Mouse (Mus musculus) kidney, postnatal 0 days (tissue): ENCODE measurements at regions not wholly inside any gene's neighbourhood (a gene's known extent, or its start where the extent isn't known, plus 50 kb on each side); places are given as distances from the start of the nearest gene placed in this dataset.
"Not testable (repeated sequence)": the region's sequence is repeated elsewhere in the genome, so short reads cannot be mapped to it uniquely, and the experiment has no call there.

Experiments
- ATAC-seq: fragments of 200-750 bp; cut with Nextera tagmentation; replicated peaks from 2 replicates; pipeline ENCODE4 v1.8.0; 2017; ENCODE audit warnings: low read depth, moderate number of reproducible peaks, moderate TSS enrichment, moderate library complexity; ENCODE audit not compliant: low FRiP score
- DNase-seq: peaks from one replicate; pipeline ENCODE4 v3.0.0-alpha.2; 2016; ENCODE audit warnings: low spot score
- H3K27ac ChIP-seq: fragments of 300-500 bp; sonication (generic); 2 replicates; pipeline ENCODE4 v1.5.1; 2014; ENCODE audit warnings: mild to moderate bottlenecking
- H3K27me3 ChIP-seq: fragments of 300-500 bp; sonication (generic); 2 replicates; pipeline ENCODE4 v1.6.1; 2014; ENCODE audit warnings: low read length, mixed read lengths; ENCODE audit not compliant: insufficient read depth
- H3K36me3 ChIP-seq: fragments of 300-500 bp; sonication (generic); 2 replicates; pipeline ENCODE4 v1.6.1; 2014; ENCODE audit warnings: low read length, mixed read lengths; ENCODE audit not compliant: insufficient read depth
- H3K4me1 ChIP-seq: fragments of 300-500 bp; sonication (generic); replicated peaks from 2 replicates; pipeline ENCODE4 v1.6.1; 2014; ENCODE audit warnings: antibody characterized with exemption, low read length, mixed read lengths; ENCODE audit not compliant: insufficient read depth
- H3K4me2 ChIP-seq: fragments of 300-500 bp; sonication (generic); 2 replicates; pipeline ENCODE4 v1.6.1; 2014; ENCODE audit warnings: mild to moderate bottlenecking, low read length, moderate library complexity, mixed read lengths
- H3K4me3 ChIP-seq: fragments of 300-500 bp; sonication (generic); replicated peaks from 2 replicates; pipeline ENCODE4 v1.5.1; 2014; ENCODE audit warnings: low read depth, low read length
- H3K9ac ChIP-seq: fragments of 300-500 bp; sonication (generic); 2 replicates; pipeline ENCODE4 v1.6.1; 2014; ENCODE audit warnings: low read depth, low read length
- H3K9me3 ChIP-seq: fragments of 300-500 bp; sonication (generic); replicated peaks from 2 replicates; pipeline ENCODE4 v1.6.1; 2016; ENCODE audit warnings: low read length, inconsistent platforms, mixed read lengths
- CTCF ChIP-seq: IDR thresholded peaks from 2 replicates; pipeline ENCODE4 v1.5.1; 2016; ENCODE audit warnings: antibody characterized with exemption, low read depth, mild to moderate bottlenecking, moderate library complexity
- WGBS: fragments of 180-500 bp; shearing (Covaris S2); extraction: QIAGEN DNeasy Blood & Tissue Kit; methylation state at CpG from one replicate; pipeline ENCODE4 v1.1.7; 2014; 5-methylcytosine and 5-hydroxymethylcytosine counted together

DNA sequence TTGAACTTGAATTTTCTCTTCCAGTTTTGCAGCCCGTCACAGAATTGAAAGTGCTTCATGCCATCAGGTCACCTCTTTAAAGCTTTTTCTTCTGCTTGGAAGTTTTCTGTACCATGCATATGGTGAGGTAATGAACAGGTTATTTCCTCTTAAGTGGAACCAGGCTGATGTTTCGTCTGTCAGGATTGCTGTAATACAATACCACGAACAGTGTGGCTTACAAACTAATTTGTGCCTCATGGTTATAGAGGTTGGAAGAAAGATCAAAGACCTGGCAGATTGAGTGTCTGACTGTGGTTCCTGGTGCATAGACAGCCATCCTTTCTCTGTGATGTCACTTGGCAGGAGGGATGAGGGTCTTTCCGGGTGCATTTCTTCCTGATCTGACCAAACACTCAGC is 225.6 kb downstream of the Nucb2 start:
- ATAC-seq = no peak
- H3K9me3 ChIP-seq = no peaks in the 10 kb centered on the region

DNA sequence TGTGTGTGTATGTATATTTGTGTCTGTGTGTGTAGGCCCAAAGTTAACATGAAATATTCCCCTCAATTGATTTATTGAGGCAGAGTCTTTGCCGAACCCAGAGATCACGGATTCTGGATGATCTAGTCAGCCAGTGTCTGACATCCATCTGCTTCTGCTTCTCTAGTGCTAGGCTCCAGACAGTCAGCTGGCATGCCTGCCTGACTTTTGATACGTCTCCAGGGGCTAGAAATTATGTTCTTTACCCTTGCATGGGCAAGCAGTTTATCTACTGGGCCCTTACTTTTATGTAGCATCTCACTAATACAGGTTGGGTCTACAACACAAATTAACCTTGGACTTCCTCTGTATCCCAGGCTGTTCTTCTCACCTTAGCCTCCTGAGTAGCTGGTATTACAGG is 231.5 kb downstream of the Nucb2 start:
- Histone ChIP-seq H3K4me2 (no peak overlapping the region), H3K4me1 (no peaks in the 10 kb centered on the region), H3K27me3 (no peaks in the 10 kb centered on the region), H3K9me3 (no peaks in the 10 kb centered on the region), H3K4me3 (no peak overlapping the region), H3K9ac (no peak overlapping the region), H3K27ac (no peak overlapping the region), H3K36me3 (no peaks in the 10 kb centered on the region)
- WGBS = 58% methylated on average over 3 of the region's 3 CpGs
- no peak for TF ChIP-seq CTCF
- DNase-seq (no peak), ATAC-seq (no peak)

More for the DNA sequence above, 225.6 kb downstream of the Nucb2 start:
- no peak for TF ChIP-seq CTCF
- H3K36me3 ChIP-seq = no peaks in the 10 kb centered on the region
- H3K27me3 ChIP-seq = no peaks in the 10 kb centered on the region
- DNase-seq = peak; percentile 50
- H3K4me2 ChIP-seq = no peak overlapping the region
- no peak overlapping the region for H3K27ac ChIP-seq
- H3K4me1 ChIP-seq = no peaks in the 10 kb centered on the region
- H3K9ac ChIP-seq = no peak overlapping the region
- no peak overlapping the region for H3K4me3 ChIP-seq
- WGBS = 30% methylated on average over 4 of the region's 4 CpGs

DNA sequence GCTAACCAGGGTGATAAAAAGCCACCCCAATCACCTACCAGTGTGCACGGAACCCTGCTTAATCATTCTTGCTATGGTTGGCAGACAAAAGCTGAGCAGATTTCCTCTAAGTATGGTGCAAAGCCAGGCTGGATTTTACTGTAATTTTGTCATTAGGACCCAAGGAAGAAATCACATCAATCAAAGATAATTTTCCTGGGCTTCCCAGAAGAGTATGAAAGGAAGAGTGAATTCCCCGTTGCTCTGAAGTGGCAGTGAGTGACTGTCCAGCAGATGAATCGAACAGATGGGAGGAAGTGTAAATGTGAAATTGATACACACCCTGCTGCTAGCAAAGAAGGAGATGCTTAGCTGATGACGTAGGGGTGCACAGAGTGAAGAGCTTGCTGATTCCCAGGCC is 232.2 kb downstream of the Nucb2 start:
- DNase-seq (no peak), ATAC-seq (no peak)
- no peak overlapping the region for H3K4me2 ChIP-seq
- no peaks in the 10 kb centered on the region for H3K9me3 ChIP-seq
- H3K4me1 ChIP-seq = no peaks in the 10 kb centered on the region
- no peaks in the 10 kb centered on the region for H3K36me3 ChIP-seq
- no peak overlapping the region for H3K4me3 ChIP-seq
- no peak overlapping the region for H3K27ac ChIP-seq
- no peaks in the 10 kb centered on the region for H3K27me3 ChIP-seq
- TF ChIP-seq CTCF = no peak
- 41% methylated on average over 4 of the region's 4 CpGs for WGBS
- no peak overlapping the region for H3K9ac ChIP-seq

DNA sequence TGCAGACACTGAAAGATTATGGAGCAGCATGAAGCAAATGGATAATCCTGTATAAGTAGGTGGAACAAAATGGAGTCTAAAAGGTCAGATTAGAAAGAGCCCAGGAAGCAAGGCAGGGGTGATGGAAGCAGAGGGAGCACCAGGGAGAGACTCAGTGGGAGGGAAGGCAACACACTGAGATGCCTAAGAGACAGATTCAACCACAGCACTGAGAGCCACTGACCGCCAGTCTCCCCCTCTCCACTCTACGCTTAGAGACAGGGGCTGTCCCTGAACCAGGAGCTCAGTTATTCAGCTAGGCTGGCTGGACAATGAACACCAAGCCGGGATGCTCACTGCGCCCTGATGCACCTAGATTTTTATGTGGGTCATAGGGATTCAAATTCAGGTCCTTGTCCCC is 233.8 kb downstream of the Nucb2 start:
- Histone ChIP-seq H3K4me1 (no peaks in the 10 kb centered on the region), H3K27me3 (no peaks in the 10 kb centered on the region), H3K4me2 (no peak overlapping the region), H3K9ac (no peak overlapping the region), H3K4me3 (no peak overlapping the region), H3K36me3 (no peaks in the 10 kb centered on the region), H3K9me3 (no peaks in the 10 kb centered on the region), H3K27ac (no peak overlapping the region)
- ATAC-seq = no peak
- no peak for TF ChIP-seq CTCF
- 97% methylated on average over 4 of the region's 4 CpGs for WGBS
- no peak for DNase-seq

DNA sequence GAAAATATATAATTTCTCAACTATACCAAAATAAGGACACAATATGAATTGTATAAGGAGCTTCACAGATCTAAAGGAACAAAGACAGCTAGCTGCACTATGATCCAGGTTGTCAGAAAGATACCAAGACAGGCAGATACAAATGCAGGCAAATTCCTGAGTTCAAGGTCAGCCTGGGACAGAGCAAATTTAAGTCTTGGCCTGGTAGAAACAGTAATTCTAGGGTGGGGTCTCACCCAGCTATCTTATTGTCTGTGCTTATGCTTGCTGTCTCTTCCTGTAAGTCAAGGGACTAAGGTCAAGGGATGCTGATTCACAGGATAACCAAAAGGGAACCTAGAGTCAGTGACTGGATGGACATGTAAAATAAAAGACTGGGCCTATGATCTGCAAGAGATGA is 250.4 kb downstream of the Nucb2 start:
- Histone ChIP-seq H3K27me3 (no peaks in the 10 kb centered on the region), H3K27ac (no peak overlapping the region), H3K4me2 (no peak overlapping the region), H3K4me1 (no peaks in the 10 kb centered on the region), H3K9me3 (no peaks in the 10 kb centered on the region), H3K36me3 (no peaks in the 10 kb centered on the region), H3K4me3 (no peak overlapping the region), H3K9ac (no peak overlapping the region)
- DNase-seq (no peak), ATAC-seq (no peak)
- TF ChIP-seq CTCF = no peak

DNA sequence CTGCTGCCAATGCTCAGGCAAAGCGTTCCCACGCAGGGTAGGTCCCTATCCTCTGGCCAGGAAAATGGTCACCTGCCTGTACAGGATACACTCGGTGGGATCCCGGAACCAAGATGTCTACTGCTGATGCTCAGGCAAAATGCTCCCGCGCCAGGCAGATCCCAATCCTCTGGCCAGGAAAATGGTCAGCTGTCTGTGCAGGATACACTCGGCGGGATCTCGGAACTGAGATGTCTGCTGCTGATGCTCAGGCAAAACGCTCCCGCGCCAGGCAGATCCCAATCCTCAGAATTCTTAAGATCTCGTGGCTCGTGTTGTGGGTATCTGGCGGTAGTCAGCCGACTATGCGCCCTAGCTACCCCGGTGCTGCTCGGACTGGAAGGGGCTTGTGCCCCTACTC is 288.0 kb downstream of the Nucb2 start:
- not testable (repeated sequence) for DNase-seq, H3K27ac ChIP-seq, H3K4me2 ChIP-seq, ATAC-seq, H3K9me3 ChIP-seq, H3K4me1 ChIP-seq, H3K27me3 ChIP-seq, H3K36me3 ChIP-seq, H3K9ac ChIP-seq, H3K4me3 ChIP-seq
- WGBS = 95% methylated on average over 19 of the region's 19 CpGs

DNA sequence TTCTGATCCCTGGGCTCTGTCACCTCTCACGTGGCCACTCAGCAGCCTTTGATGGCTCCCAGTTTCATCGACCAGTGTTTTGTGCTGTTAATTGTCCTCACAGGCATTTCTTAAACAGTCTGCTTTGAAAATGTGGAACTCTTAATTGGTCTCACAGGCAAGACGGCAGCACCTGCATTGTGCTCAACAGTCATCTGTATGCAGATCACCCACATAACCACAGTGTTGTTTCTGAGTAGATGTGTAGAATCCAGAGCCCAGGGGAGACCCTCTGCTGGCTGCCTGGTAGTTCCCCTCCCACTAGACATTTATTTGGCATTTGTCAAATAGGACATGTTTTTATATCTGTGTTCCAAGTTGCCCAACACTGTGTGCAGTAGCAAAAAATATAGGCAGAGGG is 304.3 kb downstream of the Nucb2 start:
- no peak overlapping the region for H3K9ac ChIP-seq
- DNase-seq = no peak
- TF ChIP-seq CTCF = no peak
- H3K27me3 ChIP-seq = no peaks in the 10 kb centered on the region
- H3K4me2 ChIP-seq = no peak overlapping the region
- H3K36me3 ChIP-seq = no peaks in the 10 kb centered on the region
- H3K4me1 ChIP-seq = no peaks in the 10 kb centered on the region
- WGBS = 59% methylated on average over 3 of the region's 3 CpGs
- no peaks in the 10 kb centered on the region for H3K9me3 ChIP-seq
- ATAC-seq = no peak
- no peak overlapping the region for H3K4me3 ChIP-seq
- no peak overlapping the region for H3K27ac ChIP-seq
